Mouse (Mus musculus) erythroblast, embryonic 14.5 days (primary cell): ENCODE measurements around the gene Lrrc55. TPM values are rescaled to one million over a fixed set of nuclear protein-coding genes. Genes with fewer than 3 reads are reported as not detected.

ENCODE experiments used
- H3K27me3 ChIP-seq: 2 replicates; pipeline ENCODE4 v1.6.1; 2012; ENCODE audit warnings: inconsistent platforms; ENCODE audit not compliant: control insufficient read depth
- H3K36me3 ChIP-seq: 2 replicates; pipeline ENCODE4 v1.6.1; 2012; ENCODE audit warnings: mild to moderate bottlenecking, inconsistent platforms; ENCODE audit not compliant: control insufficient read depth
- H3K4me1 ChIP-seq: 2 replicates; pipeline ENCODE4 v1.6.1; 2012; ENCODE audit warnings: inconsistent platforms; ENCODE audit not compliant: control insufficient read depth
- H3K4me3 ChIP-seq: replicated peaks from 2 replicates; pipeline ENCODE3; 2012; ENCODE audit warnings: moderate library complexity, mild to moderate bottlenecking, inconsistent platforms
- H3K9me3 ChIP-seq: 2 replicates; pipeline ENCODE4 v1.6.1; 2012; ENCODE audit warnings: low read length, inconsistent platforms, mixed read lengths; ENCODE audit not compliant: control insufficient read depth
- GATA1 ChIP-seq: IDR thresholded peaks from 2 replicates; pipeline ENCODE4 v1.6.1; 2012; ENCODE audit warnings: low read length, inconsistent platforms, mixed read lengths
- TAL1 ChIP-seq: IDR thresholded peaks from 3 replicates; pipeline ENCODE4 v1.6.1; 2012; ENCODE audit warnings: low read length, inconsistent platforms, mixed read lengths
- polyA plus RNA-seq: library from polyadenylated mRNA; stranded (reverse); fragments of >175 nt; gene quantifications from 2 replicates; pipeline ENCODE4 v1.2.3, GENCODE M21; 2012

Lrrc55 gene
- polyA plus RNA-seq, 1 experiment: not detected

DNA sequence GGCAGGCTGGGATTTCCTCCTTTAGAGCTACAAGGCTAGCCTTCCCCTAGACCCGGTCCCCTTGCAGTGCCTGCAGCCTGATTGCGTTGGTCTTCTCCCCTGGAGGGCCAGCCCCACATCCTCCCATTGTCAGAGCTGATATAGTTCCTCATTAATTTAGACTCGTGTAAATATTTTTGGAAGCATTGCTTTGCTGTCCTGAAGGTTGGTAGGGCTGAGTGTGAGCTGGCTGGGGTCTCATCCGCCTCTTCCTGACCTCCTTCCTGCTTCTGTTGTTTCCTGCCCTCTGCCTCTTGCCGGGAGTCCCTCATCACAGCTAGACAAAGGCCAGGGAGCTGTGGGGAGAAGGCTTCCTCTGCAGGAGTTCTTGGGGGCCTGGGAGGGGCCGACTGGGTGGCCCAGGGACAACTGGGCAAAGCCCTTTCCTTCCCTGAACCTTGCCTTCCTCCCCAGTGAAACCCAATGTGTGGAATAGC is 67.5 kb downstream of the Lrrc55 start:
- Histone ChIP-seq H3K4me3 (no peak overlapping the region), H3K36me3 (no peaks in the 10 kb centered on the region), H3K4me1 (peaks cover 15% of the 10 kb centered on the region), H3K9me3 (no peaks in the 10 kb centered on the region), H3K27me3 (peaks cover 3% of the 10 kb centered on the region; the same call in 1 of the 2 replicates)
- TF ChIP-seq GATA1 (no peak), TAL1 (no peak)

DNA sequence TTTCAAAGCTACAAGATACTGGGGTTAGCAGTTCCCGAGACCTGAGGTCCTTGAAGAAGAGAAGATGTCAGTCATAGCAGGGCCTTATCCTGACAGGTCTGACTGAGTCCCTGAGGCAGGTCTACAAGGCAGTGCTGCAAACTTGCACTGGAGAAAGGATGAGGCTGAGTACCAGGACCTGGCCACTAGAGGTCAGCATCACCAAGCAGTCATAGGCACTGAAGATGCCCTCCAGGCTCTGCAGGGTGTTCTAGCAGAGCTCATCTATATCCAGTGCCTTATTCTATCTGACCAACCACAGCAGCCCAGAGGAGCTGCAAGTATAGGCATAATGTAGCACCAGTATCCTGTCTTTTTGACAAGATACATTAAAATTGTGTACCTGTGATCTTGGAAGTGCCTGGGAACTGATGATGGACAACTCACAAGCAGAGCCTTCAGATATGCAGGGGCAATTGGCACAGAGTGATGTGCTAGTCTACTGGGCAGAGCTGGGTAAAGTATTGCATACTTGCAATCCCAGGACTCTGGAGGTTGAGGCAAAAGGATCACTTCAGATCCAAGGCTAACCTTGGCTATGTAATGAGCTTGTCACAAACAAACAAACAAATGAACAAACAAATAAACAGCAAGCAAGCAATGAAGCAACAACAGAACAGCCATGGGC is 73.0 kb downstream of the Lrrc55 start:
- Histone ChIP-seq H3K4me1 (no peaks in the 10 kb centered on the region), H3K4me3 (no peak overlapping the region), H3K27me3 (no peaks in the 10 kb centered on the region), H3K36me3 (no peaks in the 10 kb centered on the region), H3K9me3 (no peaks in the 10 kb centered on the region)
- no peak for TF ChIP-seq TAL1

GRCm38 (mm10) chr2:85123187-85123868 is 73.7 kb downstream of the Lrrc55 start:
- H3K27me3 ChIP-seq: no peaks in the 10 kb centered on the region
- no peak overlapping the region for H3K4me3 ChIP-seq
- H3K9me3 ChIP-seq: no peaks in the 10 kb centered on the region
- H3K4me1 ChIP-seq: no peaks in the 10 kb centered on the region
- H3K36me3 ChIP-seq: no peaks in the 10 kb centered on the region
- TF ChIP-seq TAL1: no peak
- TF ChIP-seq GATA1: no peak

Other genes with a start within 250 kb of the Lrrc55 start
- gene Prg2, start 216.7 kb downstream of the Lrrc55 start, polyA plus RNA-seq: 0.11 TPM in 1 of 2 replicates, not detected in the other
- 0.04 TPM in 1 of 2 replicates, not detected in the other for gene Prg3, start 209.0 kb downstream of the Lrrc55 start, polyA plus RNA-seq
- 10.0 and 10.9 TPM in 2 replicates for gene Ssrp1, start 160.0 kb downstream of the Lrrc55 start, polyA plus RNA-seq
- not detected in 2 replicates for gene P2rx3, start 159.7 kb downstream of the Lrrc55 start, polyA plus RNA-seq
- 0.11 and 0.17 TPM in 2 replicates for gene Tnks1bp1, start 149.2 kb downstream of the Lrrc55 start, polyA plus RNA-seq
- not detected in 2 replicates for gene Aplnr, start 61.0 kb downstream of the Lrrc55 start, polyA plus RNA-seq
- not detected in 2 replicates for gene Olfr987, start 142.1 kb upstream of the Lrrc55 start, polyA plus RNA-seq
- not detected in 2 replicates for gene Olfr988, start 166.0 kb upstream of the Lrrc55 start, polyA plus RNA-seq
- not detected in 2 replicates for gene Olfr992, start 212.3 kb upstream of the Lrrc55 start, polyA plus RNA-seq
- not detected in 2 replicates for gene Olfr993, start 217.7 kb upstream of the Lrrc55 start, polyA plus RNA-seq
- not detected in 2 replicates for gene Olfr994, start 239.3 kb upstream of the Lrrc55 start, polyA plus RNA-seq
- gene Olfr995, start 246.4 kb upstream of the Lrrc55 start, polyA plus RNA-seq: not detected in 2 replicates